Mouse (Mus musculus) megakaryocyte progenitor cell, adult 5-6 weeks (primary cell): ENCODE measurements around the gene Tectb. TPM values are rescaled to one million over a fixed set of nuclear protein-coding genes. Genes with fewer than 3 reads are reported as not detected.
"Not testable (repeated sequence)": the region's sequence is repeated elsewhere in the genome, so short reads cannot be mapped to it uniquely, and the experiment has no call there.

Source experiments
- ATAC-seq: replicated peaks from 2 replicates; pipeline ENCODE4 v1.8.0; 2016; ENCODE audit warnings: mild to moderate bottlenecking, moderate TSS enrichment, inconsistent platforms; ENCODE audit not compliant: poor library complexity
- total RNA-seq, 2 experiments: library from RNA; stranded (forward) in 1 of 2; stranded (reverse) in 1 of 2; fragments of 157-497, 149-512 nt in 1 of 2; fragments of 200-1000 nt in 1 of 2; gene quantifications; 2 replicates each; pipeline versions ENCODE4 v1.2.3 to v1.2.4; 2015 to 2017

The Tectb gene
- total RNA-seq, 2 experiments from 2014 or later: not detected

GRCm38 (mm10) chr19:55165183-55165865 lies 15.2 kb upstream of the Tectb start:
- no peak for ATAC-seq

GRCm38 (mm10) chr19:55165954-55166353 lies 14.6 kb upstream of the Tectb start:
- no peak for ATAC-seq

GRCm38 (mm10) chr19:55166741-55167140 lies 13.8 kb upstream of the Tectb start:
- ATAC-seq: no peak

- no peak for ATAC-seq
Observed at GRCm38 (mm10) chr19:55167741-55168140, 12.8 kb upstream of the Tectb start.

GRCm38 (mm10) chr19:55168360-55168759 lies 12.2 kb upstream of the Tectb start:
- ATAC-seq: no peak

- not testable (repeated sequence) for ATAC-seq
Observed at GRCm38 (mm10) chr19:55169236-55169729, 11.2 kb upstream of the Tectb start.

- no peak for ATAC-seq
Observed at GRCm38 (mm10) chr19:55170399-55170798, 10.1 kb upstream of the Tectb start.

DNA sequence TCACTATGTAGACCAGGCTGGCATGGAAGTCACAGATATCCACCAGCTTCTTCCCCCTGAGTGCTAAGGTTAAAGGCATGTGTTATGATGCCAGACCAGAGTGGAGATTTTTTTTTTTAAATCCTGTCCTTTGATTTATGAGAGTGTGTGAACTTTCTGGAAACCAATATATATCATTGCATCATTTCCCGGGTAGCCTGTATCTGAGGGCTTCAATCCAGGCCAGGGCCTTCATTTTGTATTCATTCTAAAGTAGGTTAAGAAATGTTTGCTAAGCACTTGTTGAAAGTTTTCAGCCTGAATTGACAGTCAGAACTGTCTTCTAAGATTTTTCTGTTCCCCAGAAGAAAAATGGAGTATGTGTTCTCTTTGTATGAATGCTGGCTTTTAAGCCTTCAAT lies 8.9 kb upstream of the Tectb start:
- no peak for ATAC-seq

- ATAC-seq: no peak
Observed at GRCm38 (mm10) chr19:55177143-55177542, 3.4 kb upstream of the Tectb start.

GRCm38 (mm10) chr19:55184442-55184841 lies 3.9 kb downstream of the Tectb start:
- no peak for ATAC-seq

- ATAC-seq: no peak
Observed at GRCm38 (mm10) chr19:55185074-55185473, 4.5 kb downstream of the Tectb start.

- ATAC-seq: no peak
Observed at GRCm38 (mm10) chr19:55185651-55186050, 5.1 kb downstream of the Tectb start.

DNA sequence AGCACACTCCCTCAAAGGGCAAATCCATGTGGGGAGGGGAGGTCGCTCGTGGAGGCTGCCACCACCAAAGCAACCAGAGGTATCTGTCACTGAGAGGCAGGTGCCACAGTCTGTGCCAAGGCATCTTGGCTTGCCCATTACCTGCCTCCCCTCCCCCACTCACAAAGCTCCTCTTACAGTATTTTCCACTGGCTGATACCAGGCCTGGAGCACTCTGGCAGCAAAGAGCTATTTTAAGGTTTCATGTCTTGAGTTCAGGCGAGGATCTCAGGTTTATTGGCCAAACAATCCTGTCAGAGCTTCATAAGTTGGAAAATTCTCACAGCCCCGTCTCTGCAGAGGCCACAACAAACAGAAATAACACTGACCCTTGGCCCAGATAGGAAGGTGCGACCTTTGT lies 9.5 kb downstream of the Tectb start:
- ATAC-seq: no peak

GRCm38 (mm10) chr19:55191596-55191995 lies 11.1 kb downstream of the Tectb start:
- no peak for ATAC-seq

DNA sequence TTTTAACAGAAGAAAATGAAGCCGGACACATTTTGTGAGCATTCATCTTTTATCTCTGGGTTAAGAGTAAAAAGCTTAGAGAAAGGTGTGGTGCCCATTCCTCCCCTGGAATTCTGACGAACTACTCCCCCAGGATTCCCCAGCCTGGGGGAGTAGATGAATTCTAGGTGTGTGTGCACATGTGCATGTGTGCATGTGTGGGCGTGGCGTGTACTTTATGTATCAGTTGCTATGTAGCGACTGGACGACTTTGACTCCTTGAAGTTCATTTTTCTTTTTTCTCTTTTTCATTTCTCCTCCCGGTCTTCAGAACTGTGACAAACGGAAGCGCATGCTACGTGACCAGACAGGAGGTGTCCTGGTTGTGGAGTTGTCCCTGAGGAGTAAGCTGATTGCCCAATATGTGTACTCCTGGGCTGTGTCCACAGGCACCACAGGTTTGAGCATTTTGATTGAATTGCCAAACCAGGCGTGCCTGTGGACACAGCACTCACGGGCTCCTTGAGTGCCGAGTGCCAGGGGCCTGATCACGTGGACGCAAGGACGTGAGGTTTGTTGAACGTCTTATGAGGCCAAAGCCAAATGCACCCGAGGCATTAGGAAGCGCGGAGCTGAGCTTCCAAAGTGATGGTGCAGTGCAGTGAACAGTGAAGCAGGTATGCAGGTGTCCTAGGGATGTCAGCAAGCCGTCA lies 11.9 kb downstream of the Tectb start:
- no peak for ATAC-seq

- ATAC-seq: no peak
Observed at GRCm38 (mm10) chr19:55193717-55194394, 13.3 kb downstream of the Tectb start.

DNA sequence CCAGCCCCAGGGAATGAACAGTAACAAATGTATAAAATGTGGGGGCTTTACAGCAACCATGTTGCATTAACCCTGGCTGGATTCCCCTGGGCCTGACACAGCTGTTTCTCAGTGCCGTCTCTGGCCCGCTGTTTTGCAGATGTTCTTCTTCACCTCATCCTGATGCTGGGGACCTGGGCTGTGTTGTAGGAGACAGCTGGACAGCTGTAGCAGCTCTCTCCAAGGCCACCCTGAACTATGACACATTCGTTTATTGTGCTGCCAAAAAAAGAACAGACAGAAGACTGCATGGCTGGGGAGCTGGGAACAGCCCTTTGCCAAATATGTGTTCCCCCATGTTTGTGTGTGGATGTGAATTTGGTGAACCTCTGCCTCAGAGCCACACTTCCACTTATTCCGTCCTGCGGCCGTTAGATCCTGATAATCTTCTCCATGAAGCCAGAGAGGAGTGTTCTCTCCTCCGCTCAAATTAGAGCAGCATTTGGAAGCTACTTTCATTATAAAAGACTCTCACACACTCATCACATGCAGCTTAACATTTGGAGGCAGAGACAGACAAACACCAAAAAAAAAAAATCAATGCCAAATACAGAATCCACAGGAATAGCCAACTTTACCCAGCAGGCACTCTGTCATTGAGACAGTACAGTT lies 14.1 kb downstream of the Tectb start:
- ATAC-seq: no peak

GRCm38 (mm10) chr19:55195574-55195973 lies 15.0 kb downstream of the Tectb start:
- no peak for ATAC-seq

GRCm38 (mm10) chr19:55198303-55198702 lies 17.8 kb downstream of the Tectb start:
- ATAC-seq: peak; percentile 82

GRCm38 (mm10) chr19:55206482-55207138 lies 26.1 kb downstream of the Tectb start:
- peak; percentile 83 for ATAC-seq

- peak; percentile 88 for ATAC-seq
Observed at GRCm38 (mm10) chr19:55207205-55207604, 26.7 kb downstream of the Tectb start.
